Mouse (Mus musculus) inflammation-experienced regulatory T-cells, adult 6 months (primary cell): Measurements from ENCODE around the gene Hoxc9. TPM values are rescaled to one million over a fixed set of nuclear protein-coding genes. Genes with fewer than 3 reads are reported as not detected.

Experiments
- ATAC-seq: one replicate; pipeline ENCODE4 v1.8.0; 2017
- polyA plus RNA-seq, 3 experiments: library from polyadenylated mRNA; unstranded; fragments of 100-300 nt; shearing (Covaris generic); gene quantifications; one replicate each; pipeline ENCODE4 v1.2.1; 2017

Gene Hoxc9
- polyA plus RNA-seq = not detected

- ATAC-seq = no peak
Measured at GRCm38 (mm10) chr15:102976171-102976570, at the start of gene Hoxc9. Gene Hoxc9 (plus strand): TSS chr15:102976439.

- no peak for ATAC-seq
Measured at GRCm38 (mm10) chr15:102927032-102927645, 49.1 kb upstream of the Hoxc9 start.

- no peak for ATAC-seq
Measured at GRCm38 (mm10) chr15:102931706-102932358, 44.4 kb upstream of the Hoxc9 start.

GRCm38 (mm10) chr15:102934438-102934837, 41.8 kb upstream of the Hoxc9 start:
- no peak for ATAC-seq

GRCm38 (mm10) chr15:102934897-102935296, 41.3 kb upstream of the Hoxc9 start:
- ATAC-seq = no peak

GRCm38 (mm10) chr15:102936279-102936972, 39.8 kb upstream of the Hoxc9 start, which contains the start of gene Hoxc12:
Gene Hoxc12 (plus strand): TSS chr15:102936757.
- no peak for ATAC-seq

- ATAC-seq = no peak
Measured at GRCm38 (mm10) chr15:102937036-102937666, 39.1 kb upstream of the Hoxc9 start.

- ATAC-seq = no peak
Measured at GRCm38 (mm10) chr15:102939256-102940155, 36.7 kb upstream of the Hoxc9 start.

- ATAC-seq = no peak
Measured at GRCm38 (mm10) chr15:102942739-102943467, 33.3 kb upstream of the Hoxc9 start.

GRCm38 (mm10) chr15:102943468-102943813, 32.8 kb upstream of the Hoxc9 start:
- ATAC-seq = no peak

- ATAC-seq = no peak
Measured at GRCm38 (mm10) chr15:102945185-102946077, 30.8 kb upstream of the Hoxc9 start.

GRCm38 (mm10) chr15:102947276-102947675, 29.0 kb upstream of the Hoxc9 start:
- ATAC-seq = no peak

- ATAC-seq = no peak
Measured at GRCm38 (mm10) chr15:102948842-102949241, 27.4 kb upstream of the Hoxc9 start.

- ATAC-seq = no peak
Measured at GRCm38 (mm10) chr15:102949696-102950095, 26.5 kb upstream of the Hoxc9 start.

- ATAC-seq = no peak
Measured at GRCm38 (mm10) chr15:102950877-102951276, 25.4 kb upstream of the Hoxc9 start.

GRCm38 (mm10) chr15:102953561-102953960, 22.7 kb upstream of the Hoxc9 start:
- no peak for ATAC-seq

GRCm38 (mm10) chr15:102954192-102955006, 21.8 kb upstream of the Hoxc9 start, which contains the start of gene Hoxc11:
Gene Hoxc11 (plus strand): TSS chr15:102954427.
- ATAC-seq = no peak

- no peak for ATAC-seq
Measured at GRCm38 (mm10) chr15:102955007-102955382, 21.2 kb upstream of the Hoxc9 start.

- ATAC-seq = no peak
Measured at GRCm38 (mm10) chr15:102955833-102956640, 20.2 kb upstream of the Hoxc9 start.
